Mouse (Mus musculus) c-Kit-positive CD71-positive TER-119-positive erythroid progenitor cells, embryonic 14.5 days (primary cell): ENCODE results near the gene Tmod4.

Experiments
- DNase-seq: peaks from one replicate; pipeline ENCODE4 v3.0.0-alpha.2; 2013; ENCODE audit warnings: low spot score

Tmod4 gene

DNA sequence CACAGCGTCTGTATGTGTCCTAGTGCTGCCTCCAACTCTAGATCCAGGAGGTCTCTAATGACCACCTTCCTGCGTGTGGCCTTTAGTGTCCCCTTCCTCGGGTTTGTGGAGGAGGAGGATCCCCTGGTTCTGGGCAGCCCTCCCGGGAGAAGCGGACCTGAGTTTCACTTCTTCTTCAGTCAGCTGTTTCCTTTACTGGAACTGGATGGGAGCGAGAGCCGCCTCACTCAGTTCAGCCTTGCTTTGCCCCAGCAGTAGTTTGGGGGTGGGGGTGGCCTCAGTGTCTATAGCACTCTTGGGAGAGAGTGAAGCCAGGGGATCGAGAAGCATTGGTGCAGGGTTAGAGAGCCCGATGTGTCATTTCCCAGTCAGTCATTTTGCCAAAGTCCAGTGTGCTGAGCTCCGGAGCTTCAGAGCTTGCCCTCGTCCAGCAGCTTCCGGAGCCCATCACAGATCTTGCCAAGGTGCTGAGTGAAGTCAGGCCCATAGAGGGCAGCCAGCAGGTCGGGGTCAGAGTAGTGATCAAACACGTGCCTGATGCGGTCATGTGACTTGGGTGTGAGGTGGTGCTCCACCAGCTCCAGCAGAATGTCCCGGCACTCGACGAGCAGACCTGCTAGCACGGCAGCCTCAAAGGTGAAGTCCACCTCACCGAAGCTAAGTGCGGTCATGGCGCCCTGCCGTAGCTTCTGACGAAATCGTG is 15.5 kb downstream of the Tmod4 start:
- DNase-seq, result no peak

DNA sequence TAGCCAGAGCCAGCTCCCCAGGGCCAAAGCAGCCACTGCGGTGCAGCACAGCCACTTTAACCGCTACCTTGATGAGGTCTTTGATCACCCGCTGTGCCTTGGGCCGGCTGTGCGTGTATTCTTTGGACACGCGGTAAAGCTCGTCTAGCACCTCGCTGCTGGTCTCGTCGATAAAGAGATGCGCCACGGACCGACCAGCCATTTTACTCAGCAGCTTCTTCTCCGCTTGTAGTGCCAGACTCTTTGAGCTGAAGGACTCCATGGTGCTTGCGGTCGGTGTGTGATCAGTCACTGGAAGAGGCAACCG is 16.0 kb downstream of the Tmod4 start:
- DNase-seq, result no peak

DNA sequence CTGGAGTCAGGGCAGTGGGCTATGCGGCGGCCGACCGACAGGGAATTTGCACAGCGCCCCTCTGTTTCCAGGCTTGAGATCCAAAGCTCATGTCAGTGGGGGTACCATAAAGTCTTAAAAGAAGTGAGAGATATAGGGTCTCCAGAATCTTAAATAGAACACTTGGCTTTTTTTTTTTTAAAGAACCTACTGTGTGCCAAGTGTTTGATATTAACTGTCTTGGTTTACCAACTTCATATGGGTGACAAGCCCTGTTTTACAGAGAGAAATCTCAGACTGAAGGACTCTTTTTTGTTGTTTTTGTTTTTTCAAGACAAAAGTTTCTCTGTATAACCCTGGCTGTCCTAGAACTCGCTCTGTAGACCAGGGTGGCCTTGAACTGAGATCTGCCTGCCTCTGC is 16.5 kb downstream of the Tmod4 start:
- no peak for DNase-seq

DNA sequence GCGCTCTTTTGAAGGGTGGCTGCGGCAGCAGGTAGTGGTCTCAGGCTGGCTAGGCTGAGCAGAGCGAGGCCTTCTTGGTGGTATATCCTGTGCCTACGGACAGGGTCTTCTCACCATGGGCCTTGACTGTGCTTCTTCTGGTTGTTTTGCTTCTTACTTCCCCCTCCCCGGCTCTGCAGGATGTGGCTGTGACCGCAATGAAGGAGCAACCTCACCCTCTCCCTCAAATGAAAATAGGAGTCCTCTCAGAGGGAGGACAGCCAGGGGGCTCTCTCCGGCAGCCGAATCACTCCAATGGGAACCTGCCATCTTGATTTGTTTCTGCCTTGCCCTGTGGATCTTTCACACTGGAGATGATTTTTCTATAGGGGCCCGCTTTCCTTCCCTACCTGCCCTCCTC is 17.2 kb downstream of the Tmod4 start:
- DNase-seq, result no peak

DNA sequence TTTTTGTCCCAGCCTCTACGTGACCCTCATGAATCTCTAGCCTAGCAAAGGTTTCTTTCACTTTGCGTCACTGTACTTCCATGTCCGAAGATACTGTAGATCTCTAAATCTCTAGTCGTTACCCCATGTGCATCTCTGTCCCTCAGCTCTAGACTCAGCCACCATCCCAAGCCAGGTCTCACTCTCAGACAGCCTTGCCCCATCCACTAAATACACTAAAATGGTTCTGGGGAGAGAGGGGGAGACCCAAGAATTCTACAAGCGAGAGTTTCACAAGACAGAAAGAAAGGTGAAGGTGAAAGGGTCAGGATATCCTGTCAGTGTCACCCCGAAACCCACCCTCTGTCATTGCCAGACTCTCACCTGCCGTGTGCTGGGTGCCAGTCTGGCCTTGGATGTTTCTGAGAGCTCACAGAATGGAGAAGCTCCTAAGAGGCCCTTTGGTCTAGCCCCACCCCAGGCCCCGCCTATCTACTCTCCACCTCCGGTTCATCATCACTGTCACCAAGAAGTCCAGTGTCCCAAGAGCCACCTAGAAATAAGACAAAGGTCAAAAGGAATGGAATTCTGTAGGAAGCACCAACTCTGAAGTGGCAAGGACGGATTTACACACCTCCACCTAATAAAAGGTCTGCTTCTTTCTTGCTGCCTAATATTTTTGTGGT is 17.8 kb downstream of the Tmod4 start, which contains the start of gene Tnfaip8l2:
Gene Tnfaip8l2 (minus strand): TSS at position 409 of the 665 bp plus-strand sequence.
- no peak for DNase-seq

DNA sequence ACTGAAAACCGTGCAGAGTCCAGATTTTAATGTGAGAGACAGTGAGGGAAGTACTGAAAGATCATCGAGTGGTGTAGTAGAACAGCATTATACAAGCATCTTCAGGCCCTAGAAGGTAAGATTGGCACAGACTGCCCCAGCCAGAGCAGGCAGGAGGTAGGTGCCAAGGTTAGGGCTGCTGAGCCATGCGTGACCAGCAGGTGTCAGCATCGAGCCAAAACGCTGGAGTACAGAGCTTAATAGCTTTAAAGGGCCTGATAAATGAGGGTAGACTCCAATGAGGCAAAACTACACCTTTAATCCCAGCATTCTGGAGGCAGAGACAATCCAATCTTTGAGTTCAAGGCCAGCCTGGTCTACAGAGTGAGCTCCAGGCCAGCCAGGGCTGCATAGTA is 18.3 kb downstream of the Tmod4 start:
- peak; percentile 83 for DNase-seq

DNA sequence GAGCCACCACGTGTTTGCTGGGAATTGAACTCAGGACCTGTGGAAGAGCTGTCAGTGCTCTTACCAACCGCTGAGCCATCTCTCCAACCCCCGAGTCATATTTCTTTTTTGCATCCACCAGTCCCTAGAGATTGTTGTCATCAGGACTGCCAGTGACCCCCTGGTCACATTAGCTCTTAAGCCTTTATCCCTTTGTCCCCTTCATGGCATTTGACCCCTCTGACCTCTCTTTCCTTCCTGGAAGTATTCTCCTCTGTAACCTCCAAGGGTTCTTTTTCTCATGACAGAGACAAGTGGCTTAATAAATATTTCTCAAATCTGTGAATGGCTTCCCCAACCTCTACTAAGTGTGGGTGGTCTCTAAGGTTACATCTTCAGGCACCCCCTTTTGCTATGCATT is 23.6 kb downstream of the Tmod4 start:
- DNase-seq, result no peak

DNA sequence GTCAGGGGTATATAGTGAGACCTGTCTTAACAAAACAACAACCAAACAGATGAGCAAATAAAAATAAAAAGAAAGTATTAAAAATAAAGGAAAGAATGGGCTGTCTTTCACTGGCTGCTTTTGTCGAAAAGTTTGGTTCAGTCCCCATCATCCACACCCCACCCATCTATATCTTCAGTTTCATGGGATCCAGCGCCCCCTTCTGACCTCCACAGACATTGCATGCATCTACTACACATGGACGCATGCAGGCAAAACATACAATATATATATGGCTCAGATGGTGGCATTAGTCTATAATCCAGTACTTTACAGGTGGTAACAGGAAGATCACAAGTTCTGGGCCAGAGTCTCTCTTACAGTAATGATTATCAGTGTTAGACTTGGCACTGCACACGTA is 29.6 kb downstream of the Tmod4 start:
- peak; percentile 65 for DNase-seq

DNA sequence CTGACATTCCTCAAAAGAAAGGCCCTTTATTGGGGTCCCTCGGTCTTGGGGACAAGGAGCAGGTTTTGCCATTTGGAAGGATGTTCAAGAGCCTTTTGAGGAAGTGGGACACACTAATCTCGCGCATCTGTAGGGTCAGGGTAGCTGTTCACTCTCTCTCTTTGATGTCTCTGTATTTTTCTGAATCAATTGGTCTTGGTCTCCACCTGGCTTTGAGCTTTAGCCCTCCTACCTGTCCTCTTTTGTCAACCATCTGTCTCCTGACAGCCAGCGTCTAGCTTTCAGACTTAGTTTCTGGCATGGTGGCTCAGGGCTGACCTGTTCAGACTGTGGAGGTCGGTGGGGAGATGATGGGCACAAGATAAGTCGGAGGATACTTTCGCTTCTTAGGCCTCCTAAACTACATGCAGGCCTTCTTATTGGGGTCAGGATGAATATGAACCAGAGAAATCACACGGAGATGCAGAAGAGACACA is 35.3 kb downstream of the Tmod4 start:
- no peak for DNase-seq

DNA sequence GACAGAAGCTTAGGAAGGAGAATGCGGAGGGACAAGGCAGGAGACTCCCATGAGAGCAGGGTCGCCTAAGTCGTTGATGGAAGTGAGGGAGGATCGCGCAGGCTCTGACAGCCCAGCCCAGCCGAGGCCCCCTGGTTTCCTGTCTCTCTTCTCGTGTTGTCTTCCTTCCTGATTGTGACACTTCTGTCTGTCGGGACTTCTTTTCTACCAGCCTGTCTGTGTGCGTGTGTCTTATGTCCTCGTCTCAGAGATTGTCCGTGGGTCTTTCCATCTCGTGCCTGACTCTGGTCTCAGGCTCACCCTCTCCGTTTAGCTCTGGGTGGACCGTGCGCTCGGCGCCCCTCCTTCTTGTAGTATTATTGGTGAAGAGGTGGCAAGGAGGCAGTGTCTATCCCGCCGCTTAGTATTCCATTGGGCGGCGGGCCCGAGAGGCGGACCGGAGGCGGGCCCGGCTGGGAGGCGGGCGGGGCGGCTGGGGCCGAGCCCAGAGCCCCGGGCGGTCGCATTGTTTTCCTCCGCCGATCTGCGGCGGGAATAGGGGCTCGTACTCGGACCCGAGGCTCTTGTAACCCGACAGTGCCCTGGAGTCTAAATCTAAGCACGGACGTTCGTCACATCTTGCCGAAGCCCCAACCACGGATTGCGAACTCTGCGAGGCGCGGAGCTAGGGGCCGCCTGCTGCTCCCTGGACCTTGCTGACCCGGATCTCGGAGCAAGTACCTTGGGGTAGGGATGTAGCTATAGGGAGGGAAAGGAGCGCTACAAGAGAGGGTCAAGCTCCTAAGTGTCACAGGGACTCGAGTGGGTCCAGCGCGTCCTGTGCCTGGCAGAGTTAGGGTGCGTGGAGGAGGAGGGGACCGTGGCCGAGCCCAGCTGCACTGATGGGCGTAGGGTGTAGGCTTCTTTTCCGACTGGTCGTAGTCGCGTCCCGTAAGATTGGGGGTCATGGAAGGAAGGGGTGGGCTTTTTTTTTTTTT is 36.0 kb downstream of the Tmod4 start, which contains the start of gene Sema6c:
Gene Sema6c (plus strand): TSS at position 471 of the 977 bp plus-strand sequence.
- DNase-seq, result peak; percentile 80

DNA sequence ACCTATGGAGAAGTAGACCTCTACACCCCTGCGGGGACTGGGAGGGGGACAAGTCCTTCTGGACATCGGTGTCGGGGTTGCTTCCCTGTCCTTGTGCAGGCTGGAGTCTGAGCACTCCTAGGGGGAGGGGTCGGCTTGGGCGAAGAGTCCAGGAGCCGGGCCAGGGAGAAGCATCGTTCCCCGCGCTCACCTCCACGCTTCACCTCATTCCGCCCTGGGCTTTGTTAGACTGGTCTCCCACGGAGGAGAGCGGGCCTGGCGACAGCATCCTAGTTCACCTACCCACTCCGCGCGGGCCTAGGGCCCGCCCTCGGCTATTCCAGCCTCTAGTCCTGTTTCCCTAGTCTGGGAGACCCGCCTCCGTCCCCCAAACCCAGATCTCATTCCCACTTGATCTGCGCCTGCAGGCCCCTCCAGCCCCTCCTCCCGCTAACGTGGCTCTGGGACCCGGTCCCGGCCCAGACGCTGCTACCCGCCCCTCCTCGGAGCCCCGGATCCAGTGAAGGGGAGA is 36.8 kb downstream of the Tmod4 start:
- DNase-seq, result no peak

DNA sequence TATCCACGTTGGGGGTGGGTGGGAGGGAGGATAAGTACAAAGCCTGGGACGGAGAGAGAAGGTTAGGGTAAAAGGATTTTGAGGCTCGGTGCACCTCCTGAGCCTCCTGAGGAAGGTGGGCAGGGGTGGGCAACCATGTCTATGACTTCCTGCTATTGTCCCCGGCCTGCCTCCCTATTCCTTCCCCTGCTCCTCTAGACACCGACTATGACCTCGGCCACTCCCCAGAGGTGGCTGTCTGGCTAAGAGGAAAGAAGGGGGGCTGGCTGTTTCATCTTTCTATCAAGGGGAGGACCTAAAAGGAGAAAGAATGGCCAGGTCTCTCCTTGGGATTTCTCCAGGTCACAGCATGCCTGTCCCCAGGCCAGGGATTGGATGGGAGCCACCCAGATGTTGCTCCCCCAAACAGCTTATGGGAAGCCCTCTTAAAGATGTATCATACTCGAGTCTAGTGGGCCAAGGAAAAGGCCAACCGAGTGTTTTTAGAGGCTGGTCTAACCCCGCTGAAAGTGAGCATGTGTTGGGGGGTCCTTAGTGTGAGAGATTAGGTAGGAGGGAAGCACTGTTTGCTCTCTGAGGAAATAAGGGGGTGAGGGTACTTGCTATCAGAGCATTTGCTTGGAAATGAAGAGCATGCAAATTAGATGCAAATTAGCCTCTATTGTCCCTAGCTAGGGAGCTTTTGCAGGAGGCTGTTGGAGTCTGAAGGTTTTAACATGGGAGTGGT is 37.5 kb downstream of the Tmod4 start:
- no peak for DNase-seq

DNA sequence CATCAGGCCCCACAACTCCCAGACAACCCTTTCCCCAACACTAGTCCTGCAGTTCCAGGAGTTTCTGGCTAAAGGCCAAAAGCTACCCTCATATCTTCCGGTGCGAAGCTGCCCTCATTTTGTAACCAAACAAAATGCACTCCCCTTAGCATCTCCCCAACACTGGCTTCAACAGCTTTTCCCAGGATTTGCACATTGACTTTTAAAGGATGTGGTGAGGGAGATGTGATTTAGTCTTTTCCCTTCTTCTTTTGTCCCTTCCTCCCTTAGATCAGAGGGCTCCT is 38.0 kb downstream of the Tmod4 start:
- DNase-seq, result no peak

DNA sequence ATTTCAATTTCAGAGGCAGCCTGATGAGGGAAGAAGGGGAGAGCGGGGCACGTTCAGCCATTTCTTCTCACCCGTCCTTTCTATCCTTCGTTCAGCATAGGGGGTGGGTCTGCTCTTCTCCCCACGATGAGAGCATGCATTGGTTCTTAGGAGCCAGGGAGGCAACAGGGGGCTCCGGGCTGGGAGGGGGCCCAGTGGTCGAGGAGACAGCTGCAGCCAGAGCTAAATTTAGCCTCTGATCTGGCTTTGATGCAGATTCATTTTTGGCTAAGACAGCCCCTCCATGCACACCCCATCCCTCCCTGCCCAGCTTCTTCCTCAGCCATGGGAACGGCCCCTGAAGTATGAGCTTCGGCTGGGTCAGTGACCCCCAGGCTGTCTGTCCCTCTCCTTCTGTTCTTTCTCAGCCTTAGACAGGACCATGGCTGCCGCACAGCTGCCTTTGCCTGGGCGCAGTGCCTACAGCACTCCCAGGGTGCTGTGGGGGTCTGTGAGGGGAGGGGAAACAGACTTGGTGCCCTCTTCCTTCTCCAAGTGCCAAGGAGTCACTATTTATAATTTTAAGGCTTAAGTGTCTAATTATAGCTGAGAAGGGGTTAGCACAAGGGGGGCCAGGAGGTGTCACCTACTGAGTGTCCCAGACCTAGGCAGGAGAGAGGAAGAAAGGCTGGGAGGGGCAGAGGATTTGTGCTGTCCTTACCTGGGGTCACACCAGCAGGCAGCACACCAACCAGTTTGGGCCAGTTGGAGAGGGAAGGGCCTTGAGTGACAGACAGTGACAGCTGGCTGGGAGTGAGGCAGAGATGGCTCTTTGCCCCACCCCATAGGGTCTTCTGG is 39.4 kb downstream of the Tmod4 start:
- DNase-seq, result no peak

DNA sequence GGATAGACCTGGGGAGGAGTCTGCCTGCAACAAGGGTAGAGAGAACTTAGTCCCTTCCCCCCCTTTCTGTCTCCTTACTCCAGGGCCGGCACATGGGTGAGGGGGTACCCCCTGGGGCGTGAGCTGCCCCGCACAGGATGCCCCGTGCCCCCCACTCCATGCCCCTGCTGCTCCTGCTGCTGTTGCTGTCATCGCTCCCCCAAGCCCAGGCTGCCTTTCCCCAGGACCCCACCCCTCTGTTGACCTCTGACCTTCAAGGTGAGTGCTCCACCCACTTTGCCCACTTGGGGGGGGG is 39.9 kb downstream of the Tmod4 start:
- no peak for DNase-seq

DNA sequence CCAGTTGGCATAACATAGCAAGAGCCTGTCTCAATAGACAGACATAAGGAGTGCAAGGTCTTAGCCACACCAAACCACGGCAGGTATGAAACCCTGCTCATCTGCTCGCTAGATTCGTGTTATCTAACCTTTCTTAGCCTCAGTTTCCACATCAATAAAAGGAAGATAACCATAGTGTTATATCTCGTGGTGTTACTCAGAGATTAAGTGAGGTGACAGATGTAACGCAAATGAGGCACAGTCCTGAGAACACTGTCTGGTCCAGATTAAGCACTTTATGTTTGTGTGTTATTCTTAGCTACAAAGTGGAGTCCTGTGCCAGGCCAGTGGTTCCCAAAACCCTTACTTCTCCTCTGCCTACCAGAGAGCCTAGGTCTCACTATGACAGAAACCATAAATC is 40.6 kb downstream of the Tmod4 start:
- no peak for DNase-seq

DNA sequence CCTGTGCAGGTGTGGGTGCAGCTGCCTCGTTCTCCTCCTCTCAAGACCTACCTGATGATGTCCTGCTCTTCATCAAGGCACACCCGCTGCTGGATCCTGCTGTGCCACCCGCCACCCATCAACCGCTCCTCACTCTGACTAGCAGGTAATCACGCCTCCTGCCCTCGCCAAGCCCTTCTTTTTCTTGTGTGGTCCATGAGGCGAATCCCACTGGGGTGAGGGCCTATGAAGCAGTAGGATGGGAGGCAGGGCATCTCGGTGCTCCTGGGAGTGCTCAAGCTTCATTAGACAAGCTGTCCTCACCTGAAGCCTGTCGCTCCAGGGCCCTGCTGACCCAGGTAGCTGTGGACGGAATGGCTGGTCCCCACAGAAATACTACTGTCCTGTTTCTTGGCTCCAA is 45.7 kb downstream of the Tmod4 start:
- no peak for DNase-seq

DNA sequence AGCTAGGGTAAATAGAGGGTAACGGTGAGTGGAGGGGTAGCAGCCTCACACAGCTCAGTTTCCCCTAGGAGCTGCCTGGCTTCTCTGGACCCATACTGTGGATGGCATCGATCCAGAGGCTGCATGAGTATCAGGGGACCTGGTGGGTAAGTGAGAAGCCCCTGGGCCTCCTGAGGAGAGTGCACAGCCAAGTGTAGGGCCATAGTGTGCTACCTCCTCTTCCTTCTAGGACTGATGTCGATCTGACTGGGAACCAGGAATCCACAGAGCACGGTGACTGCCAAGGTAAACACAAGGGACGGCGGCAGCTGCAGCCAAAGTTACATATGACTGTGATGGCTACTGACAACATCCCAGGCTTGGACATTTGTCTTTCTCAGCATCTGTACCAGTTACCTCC is 46.8 kb downstream of the Tmod4 start:
- no peak for DNase-seq

DNA sequence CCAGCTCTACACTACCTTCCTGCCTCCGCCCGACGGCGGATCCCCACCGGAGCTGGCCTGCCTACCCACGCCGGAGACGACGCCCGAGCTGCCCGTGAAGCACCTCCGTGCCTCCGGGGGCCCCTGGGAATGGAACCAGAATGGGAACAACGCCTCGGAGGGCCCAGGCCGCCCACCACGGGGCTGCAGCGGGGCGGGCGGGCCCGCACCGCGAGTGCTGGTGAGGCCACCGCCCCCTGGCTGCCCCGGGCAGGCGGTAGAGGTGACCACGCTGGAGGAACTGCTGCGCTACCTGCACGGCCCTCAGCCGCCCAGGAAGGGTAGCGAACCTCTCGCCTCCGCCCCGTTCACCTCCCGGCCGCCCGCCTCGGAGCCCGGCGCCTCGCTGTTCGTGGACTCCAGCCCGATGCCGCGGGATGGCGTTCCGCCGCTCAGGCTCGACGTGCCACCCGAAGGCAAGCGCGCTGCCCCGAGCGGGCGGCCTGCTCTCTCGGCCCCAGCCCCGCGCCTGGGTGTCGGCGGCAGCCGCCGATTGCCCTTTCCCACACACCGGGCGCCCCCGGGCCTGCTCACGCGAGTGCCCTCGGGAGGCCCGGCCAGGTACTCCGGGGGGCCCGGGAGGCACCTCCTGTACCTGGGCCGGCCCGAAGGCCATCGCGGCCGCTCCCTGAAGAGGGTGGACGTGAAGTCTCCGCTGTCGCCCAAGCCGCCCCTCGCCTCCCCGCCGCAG is 48.4 kb downstream of the Tmod4 start:
- no peak for DNase-seq

DNA sequence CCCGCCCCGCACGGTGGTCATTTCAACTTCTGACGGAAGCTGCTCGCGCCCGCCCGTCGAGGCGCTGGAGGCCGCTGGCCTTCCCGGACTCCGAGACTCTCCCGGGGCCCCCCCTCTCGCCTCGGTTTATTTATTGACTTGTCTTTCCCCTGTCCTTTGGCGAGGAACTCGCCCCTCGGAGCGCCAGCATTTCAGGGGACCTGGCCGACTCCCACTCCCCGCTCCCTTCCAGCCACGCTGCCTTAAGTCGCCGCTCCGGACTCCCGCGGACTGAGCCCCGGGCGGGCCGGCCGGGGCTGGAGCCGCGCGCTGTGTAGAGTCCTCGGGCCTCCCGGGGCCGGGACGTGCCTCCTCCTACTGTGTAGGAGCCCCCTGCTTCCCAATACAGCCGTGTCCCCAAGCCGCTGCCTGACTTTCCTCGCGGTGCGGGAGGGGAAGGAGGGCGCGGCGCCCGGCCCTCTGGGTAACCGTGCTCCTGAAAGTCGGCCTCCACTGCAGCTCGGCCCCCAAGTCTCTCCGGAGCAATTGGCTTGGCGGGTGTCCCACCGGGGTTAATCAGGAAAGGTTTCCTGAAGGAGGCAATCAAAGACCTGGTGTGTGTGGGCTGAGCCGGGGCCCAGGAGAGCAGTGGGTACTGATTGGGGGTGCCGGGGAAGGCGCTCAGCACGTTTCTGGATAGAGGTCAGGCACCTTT is 49.1 kb downstream of the Tmod4 start:
- no peak for DNase-seq
